Mouse (Mus musculus) right cerebral cortex, adult 18-20 months (tissue): ENCODE measurements around the gene Eefsec.

Experiments used
- DNase-seq: peaks from one replicate; pipeline ENCODE4 v3.0.0; 2022; ENCODE audit warnings: mixed read lengths

Gene Eefsec

GRCm38 (mm10) chr6:88412604-88413003 lies 33.7 kb downstream of the Eefsec start:
- peak; percentile 30 for DNase-seq

- no peak for DNase-seq
Observed at GRCm38 (mm10) chr6:88409492-88409891, 36.8 kb downstream of the Eefsec start.

GRCm38 (mm10) chr6:88400451-88400850 lies 45.9 kb downstream of the Eefsec start:
- no peak for DNase-seq

- no peak for DNase-seq
Observed at GRCm38 (mm10) chr6:88397985-88398384, 48.4 kb downstream of the Eefsec start.

- DNase-seq = no peak
Observed at GRCm38 (mm10) chr6:88388946-88389345, 57.4 kb downstream of the Eefsec start.

GRCm38 (mm10) chr6:88387836-88388724 lies 58.3 kb downstream of the Eefsec start:
- DNase-seq = no peak

- DNase-seq = no peak
Observed at GRCm38 (mm10) chr6:88384420-88385053, 61.8 kb downstream of the Eefsec start.

- DNase-seq = no peak
Observed at GRCm38 (mm10) chr6:88383734-88384133, 62.6 kb downstream of the Eefsec start.

- DNase-seq = no peak
Observed at GRCm38 (mm10) chr6:88379756-88380155, 66.6 kb downstream of the Eefsec start.

- DNase-seq = no peak
Observed at GRCm38 (mm10) chr6:88378829-88379228, 67.5 kb downstream of the Eefsec start.

GRCm38 (mm10) chr6:88374247-88374646 lies 72.1 kb downstream of the Eefsec start:
- DNase-seq = no peak

GRCm38 (mm10) chr6:88369851-88370635 lies 76.3 kb downstream of the Eefsec start:
- no peak for DNase-seq

- no peak for DNase-seq
Observed at GRCm38 (mm10) chr6:88363475-88364012, 82.8 kb downstream of the Eefsec start.

GRCm38 (mm10) chr6:88361096-88361495 lies 85.2 kb downstream of the Eefsec start:
- DNase-seq = no peak

- no peak for DNase-seq
Observed at GRCm38 (mm10) chr6:88358210-88358609, 88.1 kb downstream of the Eefsec start.

GRCm38 (mm10) chr6:88355866-88356265 lies 90.5 kb downstream of the Eefsec start:
- no peak for DNase-seq

GRCm38 (mm10) chr6:88352541-88352940 lies 93.8 kb downstream of the Eefsec start:
- no peak for DNase-seq

- no peak for DNase-seq
Observed at GRCm38 (mm10) chr6:88346776-88347175, 99.6 kb downstream of the Eefsec start.

GRCm38 (mm10) chr6:88345311-88345710 lies 101.0 kb downstream of the Eefsec start:
- DNase-seq = no peak

GRCm38 (mm10) chr6:88343485-88344450 lies 102.6 kb downstream of the Eefsec start:
- DNase-seq = peak; percentile 65

- DNase-seq = no peak
Observed at GRCm38 (mm10) chr6:88342965-88343364, 103.4 kb downstream of the Eefsec start.

GRCm38 (mm10) chr6:88341182-88341581 lies 105.2 kb downstream of the Eefsec start:
- DNase-seq = no peak
